Mouse (Mus musculus) hindbrain, embryonic 13.5 days (tissue): Measurements from ENCODE around the gene Net1. TPM values are rescaled to one million over a fixed set of nuclear protein-coding genes. Genes with fewer than 3 reads are reported as not detected.
"Not testable (repeated sequence)": the region's sequence is repeated elsewhere in the genome, so short reads cannot be mapped to it uniquely, and the experiment has no call there.

Source experiments
- ATAC-seq: fragments of 200-750 bp; cut with Nextera tagmentation; 2 replicates; pipeline ENCODE4 v1.8.0; 2017; ENCODE audit warnings: moderate TSS enrichment; ENCODE audit not compliant: low FRiP score
- H3K27ac ChIP-seq: fragments of 300-500 bp; sonication (generic); 2 replicates; pipeline ENCODE4 v1.5.1; 2015; ENCODE audit warnings: inconsistent platforms, mild to moderate bottlenecking, moderate library complexity
- H3K27me3 ChIP-seq: fragments of 300-500 bp; sonication (generic); 2 replicates; pipeline ENCODE4 v1.6.1; 2015; ENCODE audit warnings: mild to moderate bottlenecking, inconsistent platforms
- H3K36me3 ChIP-seq: fragments of 300-500 bp; sonication (generic); 2 replicates; pipeline ENCODE4 v1.6.1; 2015; ENCODE audit warnings: mild to moderate bottlenecking, inconsistent platforms
- H3K4me1 ChIP-seq: fragments of 300-500 bp; sonication (generic); replicated peaks from 2 replicates; pipeline ENCODE4 v1.6.1; 2015; ENCODE audit warnings: inconsistent platforms
- H3K4me2 ChIP-seq: fragments of 300-500 bp; sonication (generic); 2 replicates; pipeline ENCODE4 v1.6.1; 2015; ENCODE audit warnings: inconsistent platforms, mild to moderate bottlenecking, moderate library complexity
- H3K4me3 ChIP-seq: fragments of 300-500 bp; sonication (generic); 2 replicates; pipeline ENCODE4 v1.5.1; 2015; ENCODE audit warnings: mild to moderate bottlenecking, inconsistent platforms
- H3K9ac ChIP-seq: fragments of 300-500 bp; sonication (generic); 2 replicates; pipeline ENCODE4 v1.6.1; 2015; ENCODE audit warnings: mild to moderate bottlenecking, inconsistent platforms
- H3K9me3 ChIP-seq: fragments of 300-500 bp; sonication (generic); 2 replicates; pipeline ENCODE4 v1.6.1; 2016; ENCODE audit warnings: inconsistent platforms
- WGBS: fragments of 180-500 bp; shearing (Covaris S2); methylation state at CpG from one replicate; pipeline ENCODE4 v1.1.7; 2015; 5-methylcytosine and 5-hydroxymethylcytosine counted together
- microRNA-seq: library from miRNA; unstranded; fragments of <30 nt; microRNA quantifications from one replicate; pipeline ENCODE4, GENCODE M21; 2016
- polyA plus RNA-seq: library from polyadenylated mRNA; unstranded; fragments of >200 nt; fragmentation: Nextera tagmentation; extraction: Ambion mirVana; gene quantifications from 2 replicates; pipeline ENCODE4 v1.2.1, GENCODE M21; 2015

Gene Net1
- polyA plus RNA-seq, 1 experiment from 2014 or later, result 13.9 TPM

DNA sequence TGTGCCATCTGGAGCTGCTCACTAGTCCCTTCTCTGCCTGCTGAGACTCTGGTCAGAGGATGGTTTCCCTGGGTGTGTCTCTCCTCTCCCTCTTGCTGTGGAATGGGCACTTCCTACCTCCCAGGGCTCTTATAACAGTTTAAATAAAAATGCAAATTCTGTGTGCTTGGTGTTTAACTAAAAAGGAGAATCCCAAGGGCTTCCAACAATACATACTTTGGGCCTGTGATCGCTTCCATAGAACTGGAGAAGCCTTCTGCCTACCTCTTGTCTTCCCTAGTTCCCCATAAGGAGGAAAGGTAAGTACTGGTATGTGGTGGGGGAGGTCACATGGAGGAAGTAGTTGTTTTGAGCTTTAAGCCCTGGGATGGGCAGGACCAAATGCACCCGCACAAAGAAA is 63.2 kb downstream of the Net1 start:
- no peaks in the 10 kb centered on the region for H3K9me3 ChIP-seq
- H3K36me3 ChIP-seq, result no peaks in the 10 kb centered on the region
- no peak overlapping the region for H3K4me3 ChIP-seq
- no peaks in the 10 kb centered on the region for H3K4me1 ChIP-seq
- no peak for ATAC-seq
- no peak overlapping the region for H3K4me2 ChIP-seq
- 90% methylated on average over 2 of the region's 2 CpGs for whole genome bisulfite sequencing
- H3K27ac ChIP-seq, result no peak overlapping the region
- no peak overlapping the region for H3K9ac ChIP-seq
- H3K27me3 ChIP-seq, result no peaks in the 10 kb centered on the region

DNA sequence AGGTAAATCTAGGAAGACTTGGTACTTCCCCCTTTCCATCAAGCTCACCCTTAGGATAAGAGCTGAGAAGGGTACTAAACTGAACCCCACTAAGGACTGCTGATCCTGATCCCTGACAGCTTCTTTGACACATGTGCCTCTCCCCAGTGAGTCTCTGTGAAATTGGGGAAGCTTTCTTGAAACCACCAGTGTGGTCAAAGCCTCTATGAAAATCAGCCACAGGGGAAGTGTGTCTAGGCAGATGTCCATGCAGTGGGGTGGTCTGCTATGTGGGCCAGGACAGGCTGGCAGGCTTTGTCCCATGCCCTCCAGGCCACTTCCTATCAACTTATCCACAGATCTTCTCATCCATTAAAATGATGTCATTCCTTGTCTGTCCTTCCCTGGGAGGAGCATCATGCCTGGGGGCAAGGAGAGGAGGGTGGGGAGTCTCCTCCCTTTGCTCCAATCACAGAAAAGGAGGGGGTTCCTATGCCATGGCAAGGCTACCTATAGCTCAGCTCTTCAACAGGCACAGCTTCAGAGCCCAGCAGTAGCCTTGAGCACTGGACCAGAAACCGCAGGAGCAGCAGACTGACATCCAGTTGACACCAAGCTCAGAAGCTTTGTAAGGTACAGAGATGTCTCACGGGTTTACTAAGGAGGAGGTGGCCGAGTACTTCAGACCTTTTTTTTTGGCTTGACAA is 64.2 kb downstream of the Net1 start, which contains the start of gene Calm5:
Calm5 (plus strand) TSS at position 526 of the 686 bp plus-strand sequence.
- not testable (repeated sequence) for H3K4me3 ChIP-seq, H3K9ac ChIP-seq, H3K9me3 ChIP-seq, H3K27me3 ChIP-seq, H3K4me2 ChIP-seq, H3K36me3 ChIP-seq, ATAC-seq, H3K4me1 ChIP-seq, H3K27ac ChIP-seq
- 86% methylated on average over 3 of the region's 3 CpGs for WGBS

DNA sequence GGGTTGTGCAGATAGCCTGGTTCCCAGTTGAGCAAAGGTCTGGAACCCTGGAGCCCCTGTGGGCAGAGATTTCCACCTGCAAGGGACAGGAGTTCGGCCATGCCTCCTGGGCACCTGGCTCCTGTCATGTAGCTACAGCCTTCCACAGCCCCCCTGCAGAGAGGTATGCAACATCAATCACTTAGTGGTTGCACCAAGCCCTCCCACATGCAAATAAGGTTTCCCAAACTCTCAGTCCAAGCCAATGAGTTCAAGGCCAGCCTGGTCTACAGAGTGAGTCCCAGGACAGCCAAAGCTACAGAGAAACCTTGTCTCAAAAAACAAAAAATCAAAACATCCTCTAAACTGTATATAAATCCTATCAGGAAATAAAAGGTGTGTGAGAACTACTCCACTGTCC is 67.7 kb downstream of the Net1 start:
- 91% methylated on average over 1 of the region's 1 CpGs for WGBS
- H3K4me2 ChIP-seq, result no peak overlapping the region

GRCm38 (mm10) chr13:3840662-3841061 is 77.4 kb downstream of the Net1 start:
- H3K4me2 ChIP-seq, H3K36me3 ChIP-seq, H3K27ac ChIP-seq, ATAC-seq, H3K4me3 ChIP-seq, H3K9me3 ChIP-seq, H3K9ac ChIP-seq, H3K27me3 ChIP-seq, H3K4me1 ChIP-seq: not testable (repeated sequence)

More for the DNA sequence above, 67.7 kb downstream of the Net1 start:
- no peak overlapping the region for H3K4me3 ChIP-seq
- no peak for ATAC-seq
- no peak overlapping the region for H3K9ac ChIP-seq
- no peaks in the 10 kb centered on the region for H3K4me1 ChIP-seq
- H3K36me3 ChIP-seq, result no peaks in the 10 kb centered on the region
- no peak overlapping the region for H3K27ac ChIP-seq
- no peaks in the 10 kb centered on the region for H3K27me3 ChIP-seq
- no peaks in the 10 kb centered on the region for H3K9me3 ChIP-seq

DNA sequence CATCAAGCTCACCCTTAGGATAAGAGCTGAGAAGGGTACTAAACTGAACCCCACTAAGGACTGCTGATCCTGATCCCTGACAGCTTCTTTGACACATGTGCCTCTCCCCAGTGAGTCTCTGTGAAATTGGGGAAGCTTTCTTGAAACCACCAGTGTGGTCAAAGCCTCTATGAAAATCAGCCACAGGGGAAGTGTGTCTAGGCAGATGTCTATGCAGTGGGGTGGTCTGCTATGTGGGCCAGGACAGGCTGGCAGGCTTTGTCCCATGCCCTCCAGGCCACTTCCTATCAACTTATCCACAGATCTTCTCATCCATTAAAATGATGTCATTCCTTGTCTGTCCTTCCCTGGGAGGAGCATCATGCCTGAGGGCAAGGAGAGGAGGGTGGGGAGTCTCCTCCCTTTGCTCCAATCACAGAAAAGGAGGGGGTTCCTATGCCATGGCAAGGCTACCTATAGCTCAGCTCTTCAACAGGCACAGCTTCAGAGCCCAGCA is 80.7 kb downstream of the Net1 start, which contains the start of gene Calm4:
Calm4 (plus strand) TSS at position 446 of the 496 bp plus-strand sequence.
- H3K4me1 ChIP-seq, ATAC-seq, H3K4me3 ChIP-seq, H3K9me3 ChIP-seq, H3K9ac ChIP-seq, H3K4me2 ChIP-seq, H3K27ac ChIP-seq, H3K27me3 ChIP-seq, H3K36me3 ChIP-seq: not testable (repeated sequence)

- not testable (repeated sequence) for H3K36me3 ChIP-seq, H3K4me3 ChIP-seq, H3K4me1 ChIP-seq, ATAC-seq, H3K27ac ChIP-seq, H3K9ac ChIP-seq, H3K27me3 ChIP-seq, H3K4me2 ChIP-seq, H3K9me3 ChIP-seq
These were observed 84.4 kb downstream of the Net1 start for GRCm38 (mm10) chr13:3833644-3834043.

- H3K9me3 ChIP-seq, result no peaks in the 10 kb centered on the region
- H3K36me3 ChIP-seq, result no peaks in the 10 kb centered on the region
- H3K9ac ChIP-seq, result no peak overlapping the region
- no peak overlapping the region for H3K4me2 ChIP-seq
- WGBS, result 67% methylated on average over 2 of the region's 2 CpGs
- H3K27me3 ChIP-seq, result no peaks in the 10 kb centered on the region
- ATAC-seq, result no peak
- no peak overlapping the region for H3K27ac ChIP-seq
- H3K4me1 ChIP-seq, result no peaks in the 10 kb centered on the region
- H3K4me3 ChIP-seq, result no peak overlapping the region
These were observed 85.6 kb downstream of the Net1 start for GRCm38 (mm10) chr13:3832450-3832849.

Small RNA genes within 50 kb of the gene (microRNA-seq; reads per million reads assigned to microRNA genes)
- not detected for gene Gm22460

Other genes with a start within 250 kb of the Net1 start
- not detected in 2 replicates for gene Calml3, start 113.9 kb downstream of the Net1 start, polyA plus RNA-seq
- gene Calm4, start 80.5 kb downstream of the Net1 start, polyA plus RNA-seq, result not detected in 2 replicates
- not detected in 2 replicates for gene Calm5, start 64.0 kb downstream of the Net1 start, polyA plus RNA-seq
- not detected in 2 replicates for gene Tubal3, start 54 bp upstream of the Net1 start, polyA plus RNA-seq
- gene Ucn3, start 27.1 kb upstream of the Net1 start, polyA plus RNA-seq, result not detected in 2 replicates
- gene Akr1c14, start 130.8 kb upstream of the Net1 start, polyA plus RNA-seq, result 0.68 and 0.91 TPM in 2 replicates
- gene Akr1c18, start 232.4 kb upstream of the Net1 start, polyA plus RNA-seq, result not detected in 2 replicates